Mouse (Mus musculus) midbrain, embryonic 15.5 days (tissue): Measurements from ENCODE around the gene Gm10681. TPM values are rescaled to one million over a fixed set of nuclear protein-coding genes. Genes with fewer than 3 reads are reported as not detected.

Experiments used
- polyA plus RNA-seq: library from polyadenylated mRNA; unstranded; fragments of >200 nt; fragmentation: Nextera tagmentation; extraction: Ambion mirVana; gene quantifications from 2 replicates; pipeline ENCODE4 v1.2.1, GENCODE M21; 2015

Gene Gm10681
- polyA plus RNA-seq, 1 experiment from 2014 or later = not detected

Other genes starting within 250 kb of the Gm10681 start
- 113 and 142 TPM in 2 replicates for gene Phgdh, start 248.8 kb downstream of the Gm10681 start, polyA plus RNA-seq
- 19.8 TPM in 2 replicates for gene Zfp697, start 206.3 kb downstream of the Gm10681 start, polyA plus RNA-seq
- 0.31 TPM in 1 of 2 replicates, not detected in the other for gene Gm4450, start 131.7 kb downstream of the Gm10681 start, polyA plus RNA-seq
- not detected in 2 replicates for gene Hsd3b4, start 78.3 kb downstream of the Gm10681 start, polyA plus RNA-seq
- gene Hsd3b5, start 41.4 kb upstream of the Gm10681 start, polyA plus RNA-seq = 0.10 TPM in 1 of 2 replicates, not detected in the other
- gene Hsd3b2, start 135.7 kb upstream of the Gm10681 start, polyA plus RNA-seq = 0.05 TPM in 1 of 2 replicates, not detected in the other
- gene Hsd3b3, start 174.3 kb upstream of the Gm10681 start, polyA plus RNA-seq = 0.22 and 0.27 TPM in 2 replicates
- 0.62 and 0.70 TPM in 2 replicates for gene Hsd3b6, start 225.6 kb upstream of the Gm10681 start, polyA plus RNA-seq